Mouse (Mus musculus): ENCODE results near the gene D16Ertd472e. TPM values are rescaled to one million over a fixed set of nuclear protein-coding genes. Genes with fewer than 3 reads are reported as not detected.

The D16Ertd472e gene
- polyA plus RNA-seq, 1 experiment from 2014 or later, result 5.7 TPM

DNA sequence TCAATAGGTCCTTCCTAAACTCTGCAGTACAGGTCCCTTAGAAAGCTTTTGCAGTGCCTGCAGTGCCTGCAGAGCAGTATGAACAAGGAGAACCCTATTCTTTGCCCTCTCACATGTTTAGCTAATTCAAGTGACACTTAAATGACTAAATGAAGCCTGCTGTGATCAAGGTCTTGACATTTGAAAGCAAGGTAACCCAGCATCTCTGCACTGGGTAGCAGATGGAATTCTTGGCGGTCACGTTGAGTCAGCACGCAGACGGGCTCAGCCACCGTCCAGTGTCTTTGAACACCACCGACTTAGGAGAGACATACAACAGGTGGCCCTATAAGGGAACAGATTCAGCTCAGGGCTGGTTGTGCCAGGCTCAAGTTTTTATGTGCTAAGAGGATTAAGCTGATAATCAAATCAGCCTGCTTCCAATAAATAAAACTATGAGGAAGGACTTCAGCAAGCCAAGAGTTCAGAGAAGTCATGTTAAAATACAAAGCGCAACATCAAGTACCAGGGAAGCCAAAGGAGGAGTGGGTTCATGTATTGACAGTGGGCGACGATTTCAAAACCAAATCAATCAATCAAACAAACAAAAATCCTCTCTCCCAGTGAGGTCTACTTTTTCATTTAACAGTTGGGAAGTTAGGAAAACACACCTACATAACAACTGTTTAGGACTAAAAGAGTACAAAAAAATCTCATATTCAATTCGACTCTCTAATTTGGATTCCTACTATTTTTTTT lies 21.4 kb downstream of the D16Ertd472e start:
- Histone ChIP-seq H3K4me3 (ENCODE audit: low read length) (no peak overlapping the region), H3K4me2 (ENCODE audit: low read depth, low read length) (no peak overlapping the region), H3K4me1 (ENCODE audit: control insufficient read depth, insufficient read depth, low read length) (no peaks in the 10 kb centered on the region), H3K9me3 (ENCODE audit: control insufficient read depth, low read length) (no peaks in the 10 kb centered on the region), H3K27me3 (replicated peaks; ENCODE audit: control insufficient read depth, insufficient read depth, low read length) (no peaks in the 10 kb centered on the region), H3K9ac (ENCODE audit: low read depth, low read length) (no peak overlapping the region), H3K36me3 (ENCODE audit: control insufficient read depth, insufficient read depth, low read length) (no peaks in the 10 kb centered on the region), H3K27ac (ENCODE audit: low read length) (no peak overlapping the region)
- WGBS, result 92% methylated on average over 10 of the region's 10 CpGs
- ATAC-seq, result no peak

GRCm38 (mm10) chr16:78547367-78547766 lies 29.1 kb downstream of the D16Ertd472e start:
- 93% methylated on average over 10 of the region's 10 CpGs for WGBS

GRCm38 (mm10) chr16:78546529-78546928 lies 30.0 kb downstream of the D16Ertd472e start:
- H3K4me3 ChIP-seq (ENCODE audit: low read length), result no peak overlapping the region
- no peaks in the 10 kb centered on the region for H3K9me3 ChIP-seq (ENCODE audit: control insufficient read depth, low read length)
- no peaks in the 10 kb centered on the region for H3K4me1 ChIP-seq (ENCODE audit: control insufficient read depth, insufficient read depth, low read length)
- no peaks in the 10 kb centered on the region for H3K27me3 ChIP-seq (replicated peaks; ENCODE audit: control insufficient read depth, insufficient read depth, low read length)
- 0 out of 2 replicates have a peak, but pooled peaks cover 3% of the 10 kb centered on the region for H3K36me3 ChIP-seq (ENCODE audit: control insufficient read depth, insufficient read depth, low read length)
- no peak overlapping the region for H3K27ac ChIP-seq (ENCODE audit: low read length)
- H3K4me2 ChIP-seq (ENCODE audit: low read depth, low read length), result no peak overlapping the region
- ATAC-seq, result no peak
- no peak overlapping the region for H3K9ac ChIP-seq (ENCODE audit: low read depth, low read length)
- WGBS, result 89% methylated on average over 6 of the region's 6 CpGs

More at GRCm38 (mm10) chr16:78547367-78547766, 29.1 kb downstream of the D16Ertd472e start:
- Histone ChIP-seq H3K36me3 (ENCODE audit: control insufficient read depth, insufficient read depth, low read length) (0 out of 2 replicates have a peak, but pooled peaks cover 3% of the 10 kb centered on the region), H3K27ac (ENCODE audit: low read length) (no peak overlapping the region), H3K4me1 (ENCODE audit: control insufficient read depth, insufficient read depth, low read length) (no peaks in the 10 kb centered on the region), H3K9ac (ENCODE audit: low read depth, low read length) (no peak overlapping the region), H3K4me2 (ENCODE audit: low read depth, low read length) (no peak overlapping the region), H3K27me3 (replicated peaks; ENCODE audit: control insufficient read depth, insufficient read depth, low read length) (no peaks in the 10 kb centered on the region), H3K4me3 (ENCODE audit: low read length) (no peak overlapping the region), H3K9me3 (ENCODE audit: control insufficient read depth, low read length) (no peaks in the 10 kb centered on the region)
- no peak for ATAC-seq

DNA sequence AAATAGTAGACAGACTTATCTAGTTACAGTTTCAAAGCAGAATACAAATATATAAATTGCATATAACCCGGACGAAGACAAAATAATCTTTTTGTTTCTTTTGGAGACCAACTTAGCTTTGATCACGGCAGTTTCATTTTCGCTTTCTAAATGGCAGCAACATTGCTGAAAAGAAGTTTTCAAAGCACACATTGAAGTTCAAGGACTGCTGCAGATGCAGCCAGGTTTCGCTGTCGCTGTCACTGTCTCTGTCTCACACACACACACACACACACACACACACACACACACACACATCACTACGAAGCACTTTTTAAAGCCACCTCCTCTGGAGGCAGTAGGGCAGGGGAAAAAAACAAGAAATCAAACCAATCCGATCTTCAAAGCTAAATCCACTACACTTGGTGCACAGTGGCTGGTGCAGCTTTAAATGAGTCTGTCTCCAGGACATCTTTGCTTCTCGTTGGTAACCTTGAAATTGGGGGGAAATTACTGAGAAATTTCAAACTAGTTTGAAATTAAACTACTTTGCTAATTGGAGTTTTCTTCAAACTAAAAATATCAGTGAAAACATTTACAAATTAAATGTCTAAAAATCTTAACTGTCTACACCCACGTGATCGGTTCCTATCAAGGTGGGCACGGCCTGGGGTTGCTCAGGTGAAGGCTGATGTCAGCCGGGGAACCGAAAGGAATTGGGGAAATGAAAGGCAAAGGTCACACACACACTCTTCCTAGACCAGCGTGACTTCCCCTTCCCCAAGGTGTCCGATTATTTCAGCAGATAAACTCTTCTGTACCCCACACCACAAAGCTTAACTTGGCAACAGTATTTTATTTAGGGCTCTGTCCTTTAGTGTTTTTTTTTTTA lies 35.9 kb downstream of the D16Ertd472e start:
- Histone ChIP-seq H3K4me2 (ENCODE audit: low read depth, low read length) (no peak overlapping the region), H3K4me1 (ENCODE audit: control insufficient read depth, insufficient read depth, low read length) (no peaks in the 10 kb centered on the region), H3K9me3 (ENCODE audit: control insufficient read depth, low read length) (no peaks in the 10 kb centered on the region), H3K27ac (ENCODE audit: low read length) (no peak overlapping the region), H3K36me3 (ENCODE audit: control insufficient read depth, insufficient read depth, low read length) (0 out of 2 replicates have a peak, but pooled peaks cover 3% of the 10 kb centered on the region), H3K4me3 (ENCODE audit: low read length) (no peak overlapping the region), H3K27me3 (replicated peaks; ENCODE audit: control insufficient read depth, insufficient read depth, low read length) (no peaks in the 10 kb centered on the region), H3K9ac (ENCODE audit: low read depth, low read length) (no peak overlapping the region)
- WGBS, result 77% methylated on average over 16 of the region's 16 CpGs
- no peak for ATAC-seq

- no peak for ATAC-seq
- WGBS, result 79% methylated on average over 8 of the region's 8 CpGs
- Histone ChIP-seq H3K27ac (ENCODE audit: low read length) (no peak overlapping the region), H3K9ac (ENCODE audit: low read depth, low read length) (no peak overlapping the region), H3K27me3 (replicated peaks; ENCODE audit: control insufficient read depth, insufficient read depth, low read length) (no peaks in the 10 kb centered on the region), H3K36me3 (ENCODE audit: control insufficient read depth, insufficient read depth, low read length) (no peaks in the 10 kb centered on the region), H3K9me3 (ENCODE audit: control insufficient read depth, low read length) (no peaks in the 10 kb centered on the region), H3K4me3 (ENCODE audit: low read length) (no peak overlapping the region), H3K4me2 (ENCODE audit: low read depth, low read length) (no peak overlapping the region), H3K4me1 (ENCODE audit: control insufficient read depth, insufficient read depth, low read length) (no peaks in the 10 kb centered on the region)
Measured at GRCm38 (mm10) chr16:78537798-78538422, 38.6 kb downstream of the D16Ertd472e start.

- Histone ChIP-seq H3K4me1 (ENCODE audit: control insufficient read depth, insufficient read depth, low read length) (no peaks in the 10 kb centered on the region), H3K27ac (ENCODE audit: low read length) (no peak overlapping the region), H3K4me2 (ENCODE audit: low read depth, low read length) (no peak overlapping the region), H3K4me3 (ENCODE audit: low read length) (no peak overlapping the region), H3K9ac (ENCODE audit: low read depth, low read length) (no peak overlapping the region), H3K36me3 (ENCODE audit: control insufficient read depth, insufficient read depth, low read length) (no peaks in the 10 kb centered on the region), H3K27me3 (replicated peaks; ENCODE audit: control insufficient read depth, insufficient read depth, low read length) (no peaks in the 10 kb centered on the region), H3K9me3 (ENCODE audit: control insufficient read depth, low read length) (no peaks in the 10 kb centered on the region)
- ATAC-seq, result no peak
- WGBS, result 77% methylated on average over 7 of the region's 7 CpGs
Measured at GRCm38 (mm10) chr16:78537322-78537721, 39.2 kb downstream of the D16Ertd472e start.

DNA sequence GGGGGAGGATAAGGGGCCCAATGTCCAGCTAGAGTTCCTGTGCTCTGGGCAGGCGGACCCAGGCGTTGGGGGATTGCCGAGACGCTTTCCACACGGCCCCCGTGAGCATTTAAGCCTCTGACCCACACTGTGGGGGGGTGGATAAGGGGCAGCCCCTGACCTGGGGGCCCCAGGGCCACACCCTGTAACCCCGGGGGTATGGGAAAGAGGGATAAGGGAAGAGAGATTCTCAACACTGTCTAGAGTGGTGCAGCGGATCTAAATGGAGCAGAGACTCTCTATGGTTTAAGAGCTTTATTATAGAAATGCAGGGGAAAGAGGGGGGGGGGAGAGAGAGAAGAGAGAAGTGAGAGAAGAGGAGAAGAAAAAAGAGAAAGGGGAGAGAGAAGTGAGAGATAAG lies 42.0 kb downstream of the D16Ertd472e start:
- H3K9ac ChIP-seq (ENCODE audit: low read depth, low read length), result no peak overlapping the region
- H3K4me2 ChIP-seq (ENCODE audit: low read depth, low read length), result no peak overlapping the region
- H3K27me3 ChIP-seq (replicated peaks; ENCODE audit: control insufficient read depth, insufficient read depth, low read length), result no peaks in the 10 kb centered on the region
- no peak overlapping the region for H3K27ac ChIP-seq (ENCODE audit: low read length)
- H3K36me3 ChIP-seq (ENCODE audit: control insufficient read depth, insufficient read depth, low read length), result no peaks in the 10 kb centered on the region
- 65% methylated on average over 8 of the region's 8 CpGs for WGBS
- no peak for ATAC-seq
- H3K9me3 ChIP-seq (ENCODE audit: control insufficient read depth, low read length), result no peaks in the 10 kb centered on the region
- no peak overlapping the region for H3K4me3 ChIP-seq (ENCODE audit: low read length)
- H3K4me1 ChIP-seq (ENCODE audit: control insufficient read depth, insufficient read depth, low read length), result no peaks in the 10 kb centered on the region

GRCm38 (mm10) chr16:78531957-78532605 lies 44.4 kb downstream of the D16Ertd472e start:
- Histone ChIP-seq H3K27me3 (replicated peaks; ENCODE audit: control insufficient read depth, insufficient read depth, low read length) (no peaks in the 10 kb centered on the region), H3K4me2 (ENCODE audit: low read depth, low read length) (no peak overlapping the region), H3K27ac (ENCODE audit: low read length) (no peak overlapping the region), H3K36me3 (ENCODE audit: control insufficient read depth, insufficient read depth, low read length) (no peaks in the 10 kb centered on the region), H3K9ac (ENCODE audit: low read depth, low read length) (no peak overlapping the region), H3K4me1 (ENCODE audit: control insufficient read depth, insufficient read depth, low read length) (no peaks in the 10 kb centered on the region), H3K9me3 (ENCODE audit: control insufficient read depth, low read length) (no peaks in the 10 kb centered on the region), H3K4me3 (ENCODE audit: low read length) (no peak overlapping the region)
- WGBS, result 68% methylated on average over 6 of the region's 6 CpGs
- ATAC-seq, result no peak

DNA sequence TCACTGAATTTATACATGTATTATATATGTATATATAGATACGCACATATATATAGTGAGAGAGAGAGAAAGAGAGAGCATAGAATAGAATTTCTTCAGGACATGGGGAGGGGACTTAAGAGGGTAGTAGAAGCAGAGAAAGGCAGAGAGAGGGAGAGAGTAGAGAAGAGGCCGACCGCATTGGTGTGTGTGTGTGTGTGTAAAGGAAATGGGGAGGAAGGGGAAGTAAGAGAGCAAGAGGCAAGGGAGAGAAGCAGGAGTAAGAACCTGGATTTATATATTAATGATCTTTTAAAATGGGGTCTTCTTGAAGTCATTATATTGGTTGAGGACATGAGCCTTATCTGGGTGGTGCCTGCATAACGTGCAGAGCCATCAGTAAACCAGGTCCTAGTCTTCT lies 53.5 kb downstream of the D16Ertd472e start:
- Histone ChIP-seq H3K36me3 (ENCODE audit: control insufficient read depth, insufficient read depth, low read length) (no peaks in the 10 kb centered on the region), H3K4me3 (ENCODE audit: low read length) (no peak overlapping the region), H3K27me3 (replicated peaks; ENCODE audit: control insufficient read depth, insufficient read depth, low read length) (no peaks in the 10 kb centered on the region), H3K4me2 (ENCODE audit: low read depth, low read length) (no peak overlapping the region), H3K27ac (ENCODE audit: low read length) (no peak overlapping the region), H3K9ac (ENCODE audit: low read depth, low read length) (no peak overlapping the region), H3K4me1 (ENCODE audit: control insufficient read depth, insufficient read depth, low read length) (no peaks in the 10 kb centered on the region), H3K9me3 (ENCODE audit: control insufficient read depth, low read length) (no peaks in the 10 kb centered on the region)
- WGBS, result 83% methylated on average over 4 of the region's 4 CpGs
- ATAC-seq, result no peak
